Mouse (Mus musculus) adrenal gland, adult 18-20 months (tissue): ENCODE data around the gene Cacnb1. TPM values are rescaled to one million over a fixed set of nuclear protein-coding genes. Genes with fewer than 3 reads are reported as not detected.
A peak's percentile ranks its signal among the peaks of the same experiment; 100 is the strongest.

ENCODE experiments used
- DNase-seq, 2 experiments: peaks; one replicate each; pipeline ENCODE4 v3.0.0; 2021 to 2022; ENCODE audit warnings: low spot score in 2 of 2
- total RNA-seq, 2 experiments: library from RNA; stranded (reverse); gene quantifications; 1 replicate in 1 of 2; 2 replicates in 1 of 2; pipeline ENCODE4 v1.2.3; 2021

Cacnb1 gene
- total RNA-seq, 2 experiments from 2014 or later, result 8.6 to 10.1 TPM

- DNase-seq, result no peak
Observed at GRCm38 (mm10) chr11:98042741-98043140, 19.9 kb upstream of the Cacnb1 start.

DNA sequence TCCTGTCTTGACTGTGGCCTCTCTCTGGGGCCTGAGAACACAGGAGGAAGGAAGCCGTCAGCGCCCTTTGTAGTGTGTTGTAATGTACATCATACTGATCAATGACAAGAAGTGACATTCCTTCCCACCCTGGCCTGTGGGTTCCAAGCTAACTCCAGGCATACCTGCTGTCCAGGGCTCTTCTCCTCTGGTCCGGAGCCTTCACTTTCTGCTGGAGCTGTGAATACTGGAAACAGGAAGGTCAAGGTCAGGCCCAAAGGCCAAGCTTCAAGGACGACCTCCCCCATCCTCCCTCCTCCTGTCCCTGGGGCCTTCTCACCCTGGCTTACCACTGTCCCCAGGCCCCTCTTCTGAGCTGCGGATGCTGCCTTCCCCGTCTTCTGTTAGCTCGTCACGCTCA lies 18.1 kb upstream of the Cacnb1 start:
- DNase-seq, result no peak

DNA sequence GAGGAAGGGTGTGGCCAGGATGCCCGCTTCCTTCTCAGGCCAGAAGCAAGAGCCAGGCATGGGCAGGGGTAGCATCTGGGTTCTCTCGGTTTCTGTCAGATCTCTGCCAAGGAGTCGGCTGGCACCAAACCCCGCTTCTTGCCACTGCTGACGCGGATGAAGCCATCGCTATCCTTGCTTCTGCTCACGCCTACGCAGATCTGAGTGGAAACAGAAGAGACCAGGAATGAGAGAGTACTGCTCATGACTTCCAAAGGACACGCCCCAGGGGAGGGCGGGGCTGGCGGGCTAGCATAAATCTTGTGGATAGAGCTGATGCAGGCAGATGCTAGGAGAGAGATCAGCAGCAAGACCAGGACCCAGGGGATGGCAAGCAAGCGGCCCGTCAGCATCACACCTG lies 15.0 kb upstream of the Cacnb1 start:
- no peak for DNase-seq

DNA sequence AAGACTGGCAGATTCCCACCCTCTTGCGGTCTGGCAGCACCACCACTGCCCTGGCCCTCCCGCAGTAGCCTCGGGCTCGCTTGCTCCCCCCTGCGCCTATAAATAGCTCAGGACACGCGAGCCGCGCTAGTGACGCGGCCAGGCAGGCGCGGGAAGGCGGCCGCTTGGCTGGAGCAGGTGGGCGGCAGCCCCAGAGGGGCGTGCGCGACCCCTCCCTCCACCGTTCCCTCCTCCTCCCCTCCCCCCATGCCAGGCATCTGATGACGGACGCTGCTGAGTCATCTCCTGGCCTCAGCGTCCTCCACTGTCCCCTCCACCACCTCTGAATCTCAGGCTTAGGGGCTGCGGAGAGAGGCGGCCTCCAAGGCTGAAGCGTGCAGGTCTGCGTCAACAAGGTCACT lies 13.1 kb upstream of the Cacnb1 start:
- peak; percentile 43 to 44 for DNase-seq

- no peak for DNase-seq
Observed at GRCm38 (mm10) chr11:98034840-98035239, 12.0 kb upstream of the Cacnb1 start.

- no peak for DNase-seq
Observed at GRCm38 (mm10) chr11:98034061-98034460, 11.2 kb upstream of the Cacnb1 start.

DNA sequence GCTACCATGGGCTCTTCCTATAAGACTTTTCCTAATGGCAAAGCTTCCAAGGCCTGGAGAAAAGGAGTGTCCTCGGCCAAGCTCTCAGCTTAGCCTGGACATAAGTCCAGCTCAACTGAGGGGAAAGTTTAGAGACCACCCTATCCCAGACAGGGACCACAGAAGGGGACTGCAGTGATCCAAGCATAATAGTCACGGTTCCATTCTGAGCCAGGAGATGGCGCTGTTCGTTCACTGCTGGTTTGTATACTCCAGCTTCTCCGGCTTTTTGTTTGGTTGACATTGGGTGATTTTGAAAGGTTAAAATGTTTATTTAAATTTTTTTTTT lies 8.6 kb upstream of the Cacnb1 start:
- peak; percentile 79 to 85 for DNase-seq

- no peak for DNase-seq
Observed at GRCm38 (mm10) chr11:98030701-98031442, 8.0 kb upstream of the Cacnb1 start.

- DNase-seq, result no peak
Observed at GRCm38 (mm10) chr11:98027785-98028184, 5.0 kb upstream of the Cacnb1 start.

GRCm38 (mm10) chr11:98027297-98027688 lies 4.5 kb upstream of the Cacnb1 start:
- DNase-seq, result no peak

DNA sequence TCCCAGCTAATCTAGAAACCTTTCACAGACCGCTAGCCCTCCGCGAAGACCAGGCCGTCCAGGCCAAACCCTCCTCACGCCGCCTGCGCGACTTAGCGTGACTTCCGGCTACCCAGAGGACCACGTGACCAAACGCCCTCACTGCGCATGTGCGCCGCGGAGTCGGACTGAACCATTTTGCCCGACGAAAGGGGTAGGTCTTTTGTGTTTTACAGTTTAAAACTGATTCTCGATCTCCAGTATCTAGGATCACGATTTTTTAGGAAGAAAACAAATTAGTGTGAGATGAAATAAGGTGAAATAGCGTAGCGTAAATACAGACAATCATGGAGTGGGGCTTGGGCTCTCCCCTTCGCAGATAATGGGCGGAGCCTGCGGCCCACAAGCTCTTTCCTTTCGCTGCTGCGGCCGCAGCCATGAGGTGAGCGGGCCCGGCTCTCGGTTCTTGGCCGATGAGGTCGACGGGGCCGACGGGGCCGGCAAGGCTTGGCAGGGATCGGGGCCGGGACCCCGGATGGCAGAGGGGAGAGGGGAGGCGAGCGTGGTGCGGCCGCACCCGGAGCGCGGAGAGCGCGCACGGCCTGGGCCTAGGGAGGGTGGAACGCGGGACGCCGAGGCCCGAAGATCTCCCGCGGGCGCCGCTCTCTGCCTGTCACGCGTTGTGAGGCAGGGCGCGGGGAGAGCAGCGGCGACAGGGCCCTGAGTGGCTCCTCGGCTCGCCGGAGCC lies 3.9 kb upstream of the Cacnb1 start, which contains the start of gene Rpl19:
Gene Rpl19, plus strand, starts transcription at position 141 of the 727 bp plus-strand sequence.
- peak; percentile 91 for DNase-seq

GRCm38 (mm10) chr11:98026248-98026569 lies 3.4 kb upstream of the Cacnb1 start:
- DNase-seq, result no peak

GRCm38 (mm10) chr11:98024516-98024915 lies 1.7 kb upstream of the Cacnb1 start:
- DNase-seq, result no peak

DNA sequence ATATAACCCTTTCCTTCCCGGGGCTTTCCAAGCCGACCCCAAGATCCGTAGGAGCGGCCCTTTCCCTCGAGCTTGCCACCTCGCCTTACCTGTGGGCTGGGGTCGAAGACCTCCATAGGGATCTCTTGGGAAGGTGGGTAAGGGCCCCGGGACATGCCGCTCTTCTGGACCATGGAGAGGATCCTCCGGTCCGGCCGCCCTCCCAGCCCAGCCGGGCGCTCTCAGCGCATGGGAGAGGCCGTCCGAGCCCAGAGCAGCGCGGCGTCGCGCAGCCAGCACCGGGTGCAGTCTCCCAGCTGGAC lies 630 bp downstream of the Cacnb1 start:
- no peak for DNase-seq

DNA sequence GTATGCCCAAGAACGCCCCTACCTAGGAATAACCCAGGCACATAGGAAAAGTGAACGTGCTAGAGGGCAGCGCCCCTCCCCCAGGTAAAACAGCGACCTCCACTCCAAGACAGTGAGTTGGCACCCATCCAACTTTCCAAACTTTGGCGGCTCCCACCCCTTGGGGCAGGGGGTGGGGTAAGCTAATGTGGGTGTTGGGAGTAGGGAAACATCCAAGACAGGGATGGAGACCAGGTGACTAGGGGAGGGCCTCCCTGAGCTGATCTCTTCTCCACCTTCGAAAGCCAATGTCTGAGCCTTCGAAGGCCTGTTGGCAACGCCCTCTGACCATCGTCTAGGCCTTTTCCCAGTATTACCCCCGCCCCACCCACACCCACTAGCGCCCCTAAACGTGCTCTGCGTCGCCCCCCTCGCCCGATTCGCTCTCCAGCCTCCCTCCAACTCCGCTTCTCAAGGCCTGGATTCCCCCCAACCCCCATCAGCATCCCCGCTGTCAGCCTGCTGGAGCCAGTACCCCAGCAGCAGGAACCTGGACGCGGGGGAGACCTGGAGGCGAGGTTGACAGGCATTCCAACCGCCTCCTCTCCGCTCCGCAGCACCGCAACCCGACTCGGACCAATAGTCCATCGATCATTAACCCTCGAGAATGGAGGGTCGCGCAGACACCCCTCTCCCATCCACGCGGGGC lies 1.1 kb downstream of the Cacnb1 start:
- peak in 1 of 2 experiments; percentile 20 for DNase-seq

- DNase-seq, result no peak
Observed at GRCm38 (mm10) chr11:98021118-98021517, 1.7 kb downstream of the Cacnb1 start.

DNA sequence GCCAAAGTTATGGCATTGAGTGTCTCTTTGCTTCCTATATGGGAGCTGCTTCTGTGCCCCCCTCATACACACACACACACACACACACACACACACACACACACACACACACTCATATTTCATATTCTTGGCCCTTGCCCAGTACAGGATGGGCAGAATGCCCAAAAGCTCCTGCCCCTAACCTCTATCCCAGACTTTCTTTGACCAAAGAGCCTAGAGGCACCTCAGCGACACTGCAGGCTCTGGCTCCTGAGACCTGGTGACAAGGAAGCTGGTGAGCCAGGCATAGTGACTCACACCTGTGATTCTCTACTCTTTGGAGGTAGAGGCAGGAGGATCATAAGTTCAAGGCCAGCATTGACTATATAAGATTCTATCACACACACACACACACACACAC lies 2.1 kb downstream of the Cacnb1 start:
- DNase-seq, result no peak

GRCm38 (mm10) chr11:98019883-98020610 lies 2.8 kb downstream of the Cacnb1 start:
- no peak for DNase-seq

GRCm38 (mm10) chr11:98018858-98019641 lies 3.8 kb downstream of the Cacnb1 start:
- DNase-seq, result no peak

DNA sequence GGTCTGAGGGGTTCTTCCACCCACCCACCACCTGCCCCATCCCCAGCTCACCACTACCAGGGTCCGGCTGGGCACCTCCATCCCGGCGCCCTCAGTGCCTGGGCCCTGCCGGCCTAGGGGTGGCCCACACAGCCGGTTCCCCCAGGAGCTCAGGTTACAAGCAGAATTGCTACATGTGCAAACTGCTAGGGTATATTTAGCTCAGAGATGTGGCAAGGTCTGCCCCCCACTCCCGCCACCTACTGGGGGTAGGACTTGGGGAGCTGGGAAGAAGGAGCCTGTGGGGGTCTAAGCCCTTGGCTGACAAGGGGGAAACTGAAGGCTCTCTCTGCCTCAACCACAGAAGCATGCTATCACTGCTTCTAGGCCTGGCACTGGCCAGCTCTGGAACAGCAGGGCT lies 4.6 kb downstream of the Cacnb1 start:
- DNase-seq, result no peak

DNA sequence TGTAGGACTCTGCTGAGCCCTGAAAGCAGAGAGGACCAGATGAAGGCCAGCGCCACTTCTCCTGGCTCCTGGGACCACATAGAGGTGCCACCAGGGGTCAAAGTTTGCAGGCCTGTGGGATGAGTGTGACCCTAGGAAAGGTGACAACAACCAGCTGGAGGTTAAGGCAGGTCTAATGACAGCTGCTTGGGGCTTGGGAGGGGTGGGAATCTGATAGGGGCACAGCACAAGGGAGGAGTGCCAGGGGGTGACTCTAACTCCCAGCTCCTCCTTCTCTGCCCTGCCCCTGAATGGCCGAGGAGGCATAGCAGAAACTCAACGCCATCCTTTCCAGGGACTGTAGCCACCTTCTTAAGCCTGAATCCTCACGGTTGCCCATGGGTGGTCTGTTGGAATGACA lies 6.0 kb downstream of the Cacnb1 start:
- no peak for DNase-seq
